Mouse (Mus musculus) kidney, postnatal 25 days (tissue): ENCODE data around the gene Rpl18a.
"Not testable (repeated sequence)": the region's sequence is repeated elsewhere in the genome, so short reads cannot be mapped to it uniquely, and the experiment has no call there.

Experiments used
- DNase-seq, 2 experiments: peaks; one replicate each; pipeline ENCODE4 v3.0.0; 2021; ENCODE audit warnings: mixed read lengths in 2 of 2

The Rpl18a gene

GRCm38 (mm10) chr8:70903112-70903511 lies 5.9 kb upstream of the Rpl18a start:
- peak in 1 of 2 experiments; percentile 21 for DNase-seq

GRCm38 (mm10) chr8:70902211-70902610 lies 5.0 kb upstream of the Rpl18a start:
- DNase-seq = peak in 1 of 2 experiments; percentile 49

GRCm38 (mm10) chr8:70900872-70901387 lies 3.7 kb upstream of the Rpl18a start:
- DNase-seq = no peak

- no peak for DNase-seq
Measured at GRCm38 (mm10) chr8:70899226-70899625, 2.0 kb upstream of the Rpl18a start.

- DNase-seq = no peak
Measured at GRCm38 (mm10) chr8:70898661-70899198, 1.5 kb upstream of the Rpl18a start.

- peak; percentile 85 to 90 for DNase-seq
Measured at GRCm38 (mm10) chr8:70897681-70898413, 635 bp upstream of the Rpl18a start.

GRCm38 (mm10) chr8:70896316-70897020 lies 744 bp downstream of the Rpl18a start:
- no peak for DNase-seq

- DNase-seq = not testable (repeated sequence)
Measured at GRCm38 (mm10) chr8:70895571-70896259, 1.5 kb downstream of the Rpl18a start.

- no peak for DNase-seq
Measured at GRCm38 (mm10) chr8:70894771-70895545, 2.3 kb downstream of the Rpl18a start.

GRCm38 (mm10) chr8:70894385-70894720 lies 2.9 kb downstream of the Rpl18a start:
- DNase-seq = no peak

GRCm38 (mm10) chr8:70893656-70894384 lies 3.4 kb downstream of the Rpl18a start:
- DNase-seq = peak; percentile 86 to 90

- DNase-seq = no peak
Measured at GRCm38 (mm10) chr8:70892896-70893655, 4.1 kb downstream of the Rpl18a start.

GRCm38 (mm10) chr8:70892022-70892895 lies 5.0 kb downstream of the Rpl18a start, which contains the start of gene Slc5a5:
TSS of gene Slc5a5 (minus strand) at chr8:70892757.
- no peak for DNase-seq

- DNase-seq = peak; percentile 72 to 84
Measured at GRCm38 (mm10) chr8:70891356-70891755, 5.9 kb downstream of the Rpl18a start.

- peak in 1 of 2 experiments; percentile 30 for DNase-seq
Measured at GRCm38 (mm10) chr8:70890656-70891055, 6.6 kb downstream of the Rpl18a start.

- no peak for DNase-seq
Measured at GRCm38 (mm10) chr8:70887669-70888068, 9.5 kb downstream of the Rpl18a start.

- DNase-seq = no peak
Measured at GRCm38 (mm10) chr8:70885612-70886011, 11.6 kb downstream of the Rpl18a start.

GRCm38 (mm10) chr8:70884683-70885082 lies 12.5 kb downstream of the Rpl18a start:
- DNase-seq = no peak

GRCm38 (mm10) chr8:70884186-70884585 lies 13.0 kb downstream of the Rpl18a start:
- DNase-seq = no peak

GRCm38 (mm10) chr8:70880546-70880945 lies 16.7 kb downstream of the Rpl18a start:
- peak in 1 of 2 experiments; percentile 35 for DNase-seq
